Mouse (Mus musculus) forebrain, embryonic 16.5 days (tissue): ENCODE data around the gene Tenm3. TPM values are rescaled to one million over a fixed set of nuclear protein-coding genes. Genes with fewer than 3 reads are reported as not detected.
A peak's percentile ranks its signal among the peaks of the same experiment; 100 is the strongest.

Experiments
- ATAC-seq: fragments of 200-750 bp; cut with Nextera tagmentation; 2 replicates; pipeline ENCODE4 v1.8.0; 2017; ENCODE audit warnings: mild to moderate bottlenecking, moderate library complexity
- H3K27ac ChIP-seq: fragments of 300-500 bp; sonication (generic); 2 replicates; pipeline ENCODE4 v1.5.1; 2014; ENCODE audit warnings: low read length, control low read depth
- H3K27me3 ChIP-seq: fragments of 300-500 bp; sonication (generic); replicated peaks from 2 replicates; pipeline ENCODE4 v1.6.1; 2014; ENCODE audit warnings: low read length; ENCODE audit not compliant: control insufficient read depth, insufficient read depth
- H3K36me3 ChIP-seq: fragments of 300-500 bp; sonication (generic); 2 replicates; pipeline ENCODE4 v1.6.1; 2014; ENCODE audit not compliant: control insufficient read depth, insufficient read depth
- H3K4me1 ChIP-seq: fragments of 300-500 bp; sonication (generic); replicated peaks from 2 replicates; pipeline ENCODE4 v1.6.1; 2014; ENCODE audit warnings: low read length; ENCODE audit not compliant: control insufficient read depth, insufficient read depth
- H3K4me2 ChIP-seq: fragments of 300-500 bp; sonication (generic); 2 replicates; pipeline ENCODE4 v1.6.1; 2014; ENCODE audit warnings: mild to moderate bottlenecking, low read length, control low read depth
- H3K4me3 ChIP-seq: fragments of 300-500 bp; sonication (generic); replicated peaks from 2 replicates; pipeline ENCODE4 v1.5.1; 2014; ENCODE audit warnings: mild to moderate bottlenecking, low read length, control low read depth
- H3K9ac ChIP-seq: fragments of 300-500 bp; sonication (generic); replicated peaks from 2 replicates; pipeline ENCODE4 v1.6.1; 2014; ENCODE audit warnings: low read depth, low read length, control low read depth
- H3K9me3 ChIP-seq: fragments of 300-500 bp; sonication (generic); 2 replicates; pipeline ENCODE4 v1.6.1; 2016; ENCODE audit warnings: low read length; ENCODE audit not compliant: control insufficient read depth
- WGBS: fragments of 180-500 bp; shearing (Covaris S2); extraction: QIAGEN DNeasy Blood & Tissue Kit; methylation state at CpG from one replicate; pipeline ENCODE4 v1.1.7; 2014; 5-methylcytosine and 5-hydroxymethylcytosine counted together
- polyA plus RNA-seq: library from polyadenylated mRNA; unstranded; fragments of >200 nt; fragmentation: Nextera tagmentation; extraction: Ambion mirVana; gene quantifications from 2 replicates; pipeline ENCODE4 v1.2.1, GENCODE M21; 2015

Tenm3 gene
- polyA plus RNA-seq, 1 experiment from 2014 or later: 24.8 TPM

DNA sequence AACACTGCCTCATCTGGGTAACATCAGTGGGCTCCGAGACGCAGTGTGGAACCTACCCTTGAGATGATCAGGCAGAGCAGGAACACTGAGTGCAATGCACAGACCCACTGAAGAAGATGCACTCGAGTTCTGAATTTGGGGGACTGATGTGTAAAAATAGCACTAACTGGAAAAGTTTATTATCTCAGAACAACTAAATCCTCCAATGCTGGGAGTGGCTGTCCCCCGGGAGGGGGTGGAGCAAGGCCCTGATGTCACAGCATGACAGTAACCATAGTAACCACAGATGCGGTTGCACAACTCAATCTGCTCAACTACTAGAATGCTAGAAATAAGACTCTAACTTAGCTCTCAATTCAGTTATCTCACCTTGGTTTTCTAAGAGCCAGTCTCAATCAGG lies 351.3 kb downstream of the Tenm3 start:
- H3K27me3 ChIP-seq: no peaks in the 10 kb centered on the region
- H3K36me3 ChIP-seq: no peaks in the 10 kb centered on the region
- no peak overlapping the region for H3K9ac ChIP-seq
- H3K4me2 ChIP-seq: no peak overlapping the region
- ATAC-seq: no peak
- H3K4me1 ChIP-seq: peaks cover 12% of the 10 kb centered on the region
- H3K27ac ChIP-seq: no peak overlapping the region
- H3K9me3 ChIP-seq: no peaks in the 10 kb centered on the region
- H3K4me3 ChIP-seq: no peak overlapping the region
- 85% methylated on average over 5 of the region's 5 CpGs for WGBS

DNA sequence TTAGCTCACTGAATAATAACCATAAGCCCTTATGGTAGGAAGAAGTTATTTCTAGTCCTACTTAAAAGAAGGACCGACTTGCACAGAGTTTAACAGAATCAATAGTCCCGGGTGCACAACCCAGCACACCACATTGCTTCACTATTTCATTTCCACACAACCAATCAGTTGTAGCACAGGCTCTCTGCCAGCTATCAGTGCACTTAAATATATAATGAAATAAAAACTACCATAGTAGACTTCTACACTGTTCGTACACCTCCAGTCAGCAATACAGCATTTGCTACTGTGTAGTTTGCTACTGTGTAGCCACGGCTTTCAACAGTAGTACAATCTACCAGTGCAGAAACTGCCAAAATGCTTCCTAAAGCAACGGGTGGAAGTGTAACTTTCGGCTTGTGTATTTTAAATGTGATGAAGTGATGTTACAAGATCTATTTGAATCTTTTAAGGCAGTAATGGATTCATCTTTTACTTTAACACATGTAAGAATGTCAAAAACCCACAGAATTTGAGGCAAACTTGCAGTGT lies 353.1 kb downstream of the Tenm3 start:
- Histone ChIP-seq H3K4me1 (peaks cover 12% of the 10 kb centered on the region), H3K4me3 (no peak overlapping the region), H3K9ac (no peak overlapping the region), H3K27ac (no peak overlapping the region), H3K27me3 (no peaks in the 10 kb centered on the region), H3K36me3 (no peaks in the 10 kb centered on the region), H3K9me3 (no peaks in the 10 kb centered on the region), H3K4me2 (no peak overlapping the region)
- 30% methylated on average over 6 of the region's 6 CpGs for WGBS
- ATAC-seq: peak; percentile 47

DNA sequence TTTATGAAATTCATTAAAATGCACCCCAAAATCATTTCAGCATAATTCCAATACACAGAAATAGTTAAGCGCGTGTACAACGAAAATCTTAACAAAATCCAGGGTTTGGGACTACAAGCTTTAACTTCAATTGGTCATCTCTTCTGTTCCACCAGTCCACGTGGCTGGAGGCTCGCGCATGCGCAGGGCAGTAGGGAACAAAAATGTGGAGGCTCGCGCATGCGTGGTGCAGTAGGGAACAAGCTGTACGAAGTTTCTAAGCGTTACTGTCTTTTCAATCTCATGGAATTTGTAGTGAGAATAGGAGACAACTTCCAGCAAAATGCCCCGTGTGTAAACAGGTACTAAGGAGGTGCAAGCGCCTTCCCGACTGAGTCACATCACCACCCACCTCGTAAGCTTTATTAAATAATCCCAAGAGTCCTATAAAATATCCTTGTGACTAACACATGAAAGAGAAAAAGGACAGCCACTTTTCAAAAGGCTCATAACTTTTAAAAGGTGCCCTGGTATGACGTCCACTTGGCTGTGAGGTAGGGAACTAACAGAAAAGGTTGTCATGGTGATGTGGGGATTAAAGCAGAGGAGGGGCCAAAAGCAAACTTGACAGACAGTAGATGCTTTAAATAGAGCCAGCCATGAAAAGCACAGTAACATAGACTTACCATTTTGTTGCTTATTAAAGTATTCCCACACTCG lies 353.7 kb downstream of the Tenm3 start:
- no peak overlapping the region for H3K4me3 ChIP-seq
- H3K4me1 ChIP-seq: peaks cover 12% of the 10 kb centered on the region
- H3K4me2 ChIP-seq: peak overlapping the region; percentile 31; the same call in 1 of the 2 replicates
- ATAC-seq: peak; percentile 38; the same call in 1 of the 2 replicates
- WGBS: 44% methylated on average over 18 of the region's 18 CpGs
- no peak overlapping the region for H3K9ac ChIP-seq
- H3K27me3 ChIP-seq: no peaks in the 10 kb centered on the region
- no peak overlapping the region for H3K27ac ChIP-seq
- H3K36me3 ChIP-seq: no peaks in the 10 kb centered on the region
- no peaks in the 10 kb centered on the region for H3K9me3 ChIP-seq

DNA sequence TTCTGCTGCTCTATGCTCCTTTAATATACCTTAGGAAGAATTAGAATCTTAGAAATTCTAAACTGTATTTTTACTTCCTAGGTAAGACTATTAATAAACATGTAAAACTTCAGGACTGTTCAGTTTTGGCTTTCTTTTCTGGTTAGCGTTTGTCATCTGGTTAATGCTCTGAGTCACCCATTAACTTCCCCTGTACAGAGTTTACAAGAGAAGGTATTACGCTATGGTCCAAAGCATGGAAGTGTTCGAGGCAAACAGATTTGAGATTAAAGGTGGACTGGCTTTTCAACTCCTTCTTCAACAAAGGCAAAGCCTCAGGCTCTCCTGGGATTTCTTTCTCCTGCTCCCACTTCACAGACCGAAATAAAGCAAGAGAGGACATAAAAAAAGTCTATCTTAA lies 354.3 kb downstream of the Tenm3 start:
- Histone ChIP-seq H3K36me3 (no peaks in the 10 kb centered on the region), H3K9me3 (no peaks in the 10 kb centered on the region), H3K4me1 (peaks cover 12% of the 10 kb centered on the region), H3K27ac (no peak overlapping the region), H3K4me3 (no peak overlapping the region), H3K9ac (no peak overlapping the region), H3K4me2 (no peak overlapping the region), H3K27me3 (no peaks in the 10 kb centered on the region)
- no peak for ATAC-seq
- WGBS: 63% methylated on average over 4 of the region's 4 CpGs

DNA sequence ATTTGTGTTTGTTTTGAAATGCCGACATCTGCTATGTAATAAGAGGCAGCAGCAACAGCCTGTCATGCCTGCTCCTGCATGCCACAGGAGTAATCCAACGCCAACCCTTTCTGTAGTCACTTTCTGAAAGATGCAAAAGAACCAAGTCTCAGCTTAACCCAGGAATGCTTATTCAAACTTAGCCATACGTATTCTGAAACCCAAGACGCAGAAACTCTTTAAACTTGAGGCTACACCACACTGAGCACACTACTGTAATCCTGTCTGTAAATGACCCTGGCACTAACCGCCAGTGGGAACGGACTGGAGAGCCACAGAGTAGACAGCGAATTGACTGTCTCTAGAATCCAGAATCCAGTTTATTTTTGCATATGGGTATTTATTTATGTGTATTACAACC lies 354.9 kb downstream of the Tenm3 start:
- Histone ChIP-seq H3K4me2 (no peak overlapping the region), H3K9ac (no peak overlapping the region), H3K27ac (no peak overlapping the region), H3K36me3 (no peaks in the 10 kb centered on the region), H3K27me3 (no peaks in the 10 kb centered on the region), H3K9me3 (no peaks in the 10 kb centered on the region), H3K4me1 (peaks cover 12% of the 10 kb centered on the region), H3K4me3 (no peak overlapping the region)
- 54% methylated on average over 7 of the region's 7 CpGs for WGBS
- no peak for ATAC-seq

GRCm38 (mm10) chr8:48484143-48484542 lies 359.6 kb downstream of the Tenm3 start:
- ATAC-seq: no peak
- Histone ChIP-seq H3K27ac (no peak overlapping the region), H3K27me3 (no peaks in the 10 kb centered on the region), H3K4me2 (no peak overlapping the region), H3K9me3 (no peaks in the 10 kb centered on the region), H3K36me3 (no peaks in the 10 kb centered on the region), H3K9ac (no peak overlapping the region), H3K4me3 (no peak overlapping the region), H3K4me1 (peaks cover 12% of the 10 kb centered on the region)
- WGBS: 76% methylated on average over 5 of the region's 5 CpGs

DNA sequence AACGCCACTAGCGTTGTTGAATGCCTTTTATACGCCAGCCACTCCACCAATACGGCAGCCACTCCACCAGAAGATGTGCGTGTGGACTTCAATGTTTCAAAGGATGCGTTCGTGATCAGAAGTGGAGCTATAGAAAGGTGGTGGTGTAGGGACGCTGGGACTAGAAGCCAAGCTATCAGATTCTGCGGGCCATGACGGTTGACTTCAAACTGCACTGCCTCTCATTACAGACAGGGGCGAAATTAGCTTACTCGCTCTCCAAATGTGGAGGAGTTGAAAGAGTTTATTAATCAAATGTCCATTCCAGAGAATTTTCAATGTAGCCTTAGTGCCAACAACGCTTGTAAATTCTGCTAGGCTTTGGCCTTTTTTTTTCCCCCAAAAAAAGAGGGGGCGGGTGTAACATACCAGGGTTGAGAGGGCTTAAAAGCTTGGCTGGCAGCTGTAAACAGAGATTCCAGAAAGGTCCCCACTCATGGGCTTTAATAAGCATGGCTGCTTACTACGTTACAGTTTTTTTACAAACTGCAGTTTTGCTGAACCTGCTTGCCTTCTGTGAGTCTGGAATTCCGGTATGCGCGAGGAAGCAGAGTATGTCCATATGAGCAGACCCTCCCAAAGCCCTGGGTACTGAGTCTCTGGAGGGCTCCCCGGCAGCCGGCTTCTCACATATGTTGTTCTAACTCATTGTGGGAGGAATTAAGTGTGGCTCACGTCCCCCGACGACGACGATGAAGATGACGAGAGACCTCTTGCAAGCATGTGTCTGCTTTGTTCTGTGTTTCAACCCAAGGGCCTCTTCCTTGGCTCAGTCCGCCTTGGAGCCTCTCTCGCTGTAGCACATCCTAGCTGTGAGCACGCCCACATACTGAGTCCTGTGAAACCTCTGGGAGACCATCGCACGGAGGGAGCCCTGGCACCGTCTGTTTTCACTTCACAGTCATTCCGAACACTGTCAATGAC lies 361.8 kb downstream of the Tenm3 start:
- no peak overlapping the region for H3K27ac ChIP-seq
- no peaks in the 10 kb centered on the region for H3K27me3 ChIP-seq
- H3K9me3 ChIP-seq: no peaks in the 10 kb centered on the region
- H3K4me2 ChIP-seq: 0 out of 2 replicates have a peak overlapping the region, but pooled peaks have one; percentile 4
- no peak overlapping the region for H3K9ac ChIP-seq
- ATAC-seq: peak; percentile 43; the same call in 1 of the 2 replicates
- H3K4me1 ChIP-seq: peaks cover 8% of the 10 kb centered on the region
- 65% methylated on average over 33 of the region's 33 CpGs for WGBS
- no peak overlapping the region for H3K4me3 ChIP-seq
- H3K36me3 ChIP-seq: no peaks in the 10 kb centered on the region

- H3K4me3 ChIP-seq: no peak overlapping the region
- H3K4me2 ChIP-seq: no peak overlapping the region
- H3K9ac ChIP-seq: no peak overlapping the region
- H3K27ac ChIP-seq: no peak overlapping the region
- peaks cover 8% of the 10 kb centered on the region for H3K4me1 ChIP-seq
- no peaks in the 10 kb centered on the region for H3K27me3 ChIP-seq
- H3K9me3 ChIP-seq: no peaks in the 10 kb centered on the region
- 25% methylated on average over 8 of the region's 8 CpGs for WGBS
- no peaks in the 10 kb centered on the region for H3K36me3 ChIP-seq
- peak; percentile 56 for ATAC-seq
Observed at GRCm38 (mm10) chr8:48477371-48477935, 366.3 kb downstream of the Tenm3 start.

- H3K4me3 ChIP-seq: no peak overlapping the region
- H3K36me3 ChIP-seq: no peaks in the 10 kb centered on the region
- no peaks in the 10 kb centered on the region for H3K27me3 ChIP-seq
- H3K9ac ChIP-seq: no peak overlapping the region
- H3K27ac ChIP-seq: no peak overlapping the region
- no peak for ATAC-seq
- H3K4me1 ChIP-seq: 0 out of 2 replicates have a peak, but pooled peaks cover 3% of the 10 kb centered on the region
- WGBS: 43% methylated on average over 1 of the region's 1 CpGs
- no peaks in the 10 kb centered on the region for H3K9me3 ChIP-seq
- H3K4me2 ChIP-seq: no peak overlapping the region
Observed at GRCm38 (mm10) chr8:48476896-48477295, 366.9 kb downstream of the Tenm3 start.
